Mouse (Mus musculus) lung, postnatal 0 days (tissue): ENCODE data around the gene Tbkbp1.

Experiments
- CTCF ChIP-seq: IDR thresholded peaks from 2 replicates; pipeline ENCODE4 v1.5.1; 2016; ENCODE audit warnings: antibody characterized with exemption, mild to moderate bottlenecking
- EP300 ChIP-seq: IDR thresholded peaks from 2 replicates; pipeline ENCODE4 v1.6.1; 2016; ENCODE audit warnings: antibody characterized with exemption, mild to moderate bottlenecking, control low read depth

- TF ChIP-seq CTCF (no peak), EP300 (no peak)
Observed at GRCm38 (mm10) chr11:97104091-97104483, 47.2 kb downstream of the Tbkbp1 start.
